Mouse (Mus musculus) spleen, adult 12 weeks (tissue): Measurements from ENCODE around the gene Lsm14b.
A peak's percentile ranks its signal among the peaks of the same experiment; 100 is the strongest.

ENCODE experiments used
- DNase-seq: peaks from one replicate; pipeline ENCODE4 v3.0.0; 2022; ENCODE audit warnings: low spot score

The Lsm14b gene

DNA sequence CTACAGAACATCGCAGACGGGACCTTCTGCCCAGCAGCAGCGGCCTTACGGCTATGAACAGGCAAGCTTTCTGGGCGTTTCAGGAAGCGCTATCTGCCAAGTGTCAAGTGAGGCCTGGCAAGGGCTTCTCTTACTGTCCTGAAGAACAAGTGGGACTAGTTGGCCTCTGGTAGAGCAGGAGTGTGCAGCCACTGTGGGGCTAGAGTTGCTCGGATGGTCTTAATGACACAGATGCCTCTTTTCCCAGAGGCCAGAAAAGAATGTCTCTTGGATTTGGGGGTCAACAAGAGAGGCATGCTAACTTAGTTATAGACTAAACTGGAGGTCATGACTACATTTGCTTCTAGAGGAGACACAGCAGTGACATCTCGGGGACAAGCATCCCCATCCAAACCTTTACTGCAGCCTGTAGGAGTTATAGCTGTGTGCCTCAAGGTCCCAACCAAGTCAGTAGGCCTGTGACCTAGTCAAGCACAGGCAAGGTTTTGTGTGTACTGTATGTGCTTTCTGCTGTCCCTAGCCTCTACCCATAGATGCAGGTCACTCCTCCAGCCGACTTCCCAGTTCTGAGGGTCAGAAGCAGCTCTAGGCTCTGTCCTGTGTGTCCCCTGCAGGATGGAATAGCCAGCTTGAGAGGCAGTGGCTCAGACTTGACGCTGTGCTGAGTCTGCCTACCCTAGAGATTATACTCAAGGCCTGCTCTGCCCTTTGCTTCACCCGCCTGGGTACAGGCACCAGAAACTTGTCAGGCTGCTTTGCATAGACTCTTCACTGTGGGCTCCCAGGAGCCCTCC, 38.7 kb downstream of the Lsm14b start:
- DNase-seq: no peak

DNA sequence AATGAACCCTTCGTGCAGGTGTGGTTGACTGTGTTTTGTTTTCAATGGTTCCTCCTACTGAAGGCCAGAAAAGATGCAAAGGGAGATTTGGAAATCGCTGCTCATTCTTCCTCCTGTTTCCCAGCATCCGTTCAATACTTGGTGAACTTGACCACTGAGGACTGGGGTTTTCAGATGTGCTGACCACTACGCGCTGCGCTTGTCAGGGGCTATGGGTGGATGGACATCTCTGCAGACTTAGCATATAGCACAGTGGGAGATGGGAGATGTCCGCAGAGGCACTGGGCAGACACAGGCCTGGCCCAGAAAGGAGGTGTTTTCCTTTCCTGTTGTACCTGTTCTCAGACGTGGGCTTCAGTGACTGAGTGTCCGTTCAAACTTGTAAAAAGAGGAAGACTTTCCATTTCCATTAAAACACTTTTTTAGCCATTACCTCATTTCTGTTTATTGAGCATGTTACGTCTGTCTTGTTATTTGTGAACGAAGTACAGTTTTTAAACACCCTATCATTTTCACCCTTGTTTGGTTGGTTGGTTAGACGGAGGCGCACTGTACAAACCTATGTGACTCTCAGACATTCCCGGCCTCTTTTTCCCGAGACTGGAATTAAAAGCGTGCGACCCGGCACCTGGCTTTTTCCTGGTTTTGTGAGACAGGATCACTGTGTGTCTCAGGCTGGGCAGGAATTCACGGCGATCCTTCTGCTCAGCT, 45.1 kb downstream of the Lsm14b start:
- DNase-seq: no peak

DNA sequence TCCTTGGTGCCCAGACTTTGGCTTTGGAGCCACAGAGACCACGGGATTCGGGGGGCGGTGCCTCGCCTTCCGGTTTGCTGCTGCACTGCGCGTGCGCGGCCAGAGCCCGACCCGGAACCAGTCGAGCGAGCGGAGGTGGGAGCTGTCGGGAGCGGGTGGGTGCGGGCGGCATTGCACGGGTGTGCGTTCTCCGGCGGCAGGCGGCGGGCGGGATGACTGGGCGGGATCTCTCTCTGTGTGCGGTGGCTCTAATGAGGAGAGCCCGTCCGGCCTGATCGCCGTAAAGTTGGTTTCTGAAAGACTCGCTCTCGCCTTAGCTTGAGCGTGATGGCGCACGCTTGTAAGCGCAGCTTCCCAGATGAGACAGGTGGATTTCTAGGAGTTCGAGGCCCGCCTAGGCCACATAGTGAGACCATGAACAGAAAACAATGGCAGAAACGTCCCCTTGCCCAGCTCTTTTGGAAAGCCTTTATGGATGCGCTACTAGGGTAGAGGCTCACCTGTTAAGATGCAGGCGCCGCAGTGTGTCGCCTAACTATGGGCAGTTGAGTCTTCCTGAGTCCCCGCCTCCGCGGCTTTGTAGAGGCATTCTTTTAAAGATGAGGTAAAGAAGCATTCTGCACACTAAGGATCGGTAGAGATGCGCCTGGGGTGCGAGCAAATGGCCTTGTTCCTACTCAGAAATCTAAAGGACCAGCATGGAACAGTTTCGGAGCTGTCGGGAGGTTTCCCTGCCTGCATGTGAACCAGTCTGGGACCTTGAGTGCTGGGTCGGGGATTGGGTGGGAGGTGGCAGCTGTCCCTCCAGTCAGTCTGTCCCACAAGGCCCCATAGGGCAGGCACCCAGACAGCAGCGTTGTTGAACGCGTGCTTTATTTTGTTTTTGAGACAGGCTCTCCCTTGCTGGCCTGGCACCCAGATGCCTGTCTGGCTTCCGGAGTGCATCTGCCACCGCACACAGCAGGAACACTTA, 46.0 kb downstream of the Lsm14b start, which contains the start of gene Mtg2:
TSS of gene Mtg2 (plus strand) at position 108 of the 973 bp plus-strand sequence.
- peak; percentile 88 for DNase-seq

DNA sequence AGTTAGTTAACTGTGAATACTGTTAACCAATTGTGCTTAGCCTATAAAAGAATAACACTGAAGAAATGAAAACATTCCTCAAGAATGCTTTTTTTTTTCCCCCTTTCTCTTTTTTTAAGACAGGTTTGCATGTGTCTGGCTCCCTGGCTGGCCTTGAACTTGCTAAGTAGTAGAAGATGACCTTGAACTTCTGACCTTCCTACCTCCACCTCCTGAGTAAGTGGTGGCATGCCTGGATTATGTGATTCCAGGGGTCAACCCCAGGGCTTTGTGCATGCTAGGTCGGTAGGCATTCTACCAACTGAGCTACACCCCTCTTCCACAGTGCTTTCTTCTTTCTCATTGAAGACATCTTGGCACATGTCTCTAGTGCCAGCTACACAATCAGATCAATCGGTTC, 46.9 kb downstream of the Lsm14b start:
- no peak for DNase-seq

DNA sequence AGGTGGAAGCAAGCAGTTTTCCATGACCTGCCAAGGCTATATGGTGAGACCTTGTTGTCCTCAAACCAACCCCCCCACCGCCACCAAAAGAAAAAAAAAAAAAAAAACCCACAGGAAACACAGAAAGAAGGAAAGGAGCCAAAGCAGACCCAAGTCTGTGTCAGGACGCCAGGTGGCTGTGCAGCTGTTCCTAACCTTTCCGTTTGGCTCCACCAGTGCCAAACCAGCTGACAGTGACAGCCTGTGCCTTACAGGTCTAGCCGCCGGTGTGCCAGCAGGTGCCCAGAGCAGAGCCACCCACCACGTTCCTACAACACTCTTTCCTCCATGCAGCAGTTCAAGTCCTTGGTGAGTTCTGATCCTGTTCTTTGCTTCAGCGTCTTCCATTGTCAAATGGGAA, 48.1 kb downstream of the Lsm14b start:
- no peak for DNase-seq

DNA sequence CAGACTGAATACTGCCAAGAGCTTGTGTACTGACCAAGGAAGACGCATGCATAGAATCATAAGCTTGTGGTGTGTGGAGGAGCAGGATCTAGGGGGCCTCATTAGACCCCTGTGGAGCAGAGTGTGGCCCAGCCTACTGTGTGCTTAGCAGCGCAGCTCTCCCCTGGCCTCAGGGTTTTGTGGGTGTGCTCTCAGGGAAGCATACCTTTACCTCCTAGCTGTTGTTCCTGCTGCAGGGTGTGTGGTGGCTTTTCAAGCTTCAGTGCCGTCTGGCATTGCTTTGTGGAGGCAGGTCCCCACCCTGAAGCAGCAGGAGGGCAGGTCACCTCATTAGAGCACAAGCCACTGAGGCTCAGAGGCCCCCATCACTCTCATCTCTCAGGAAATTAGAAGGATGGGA, 52.8 kb downstream of the Lsm14b start:
- DNase-seq: no peak

DNA sequence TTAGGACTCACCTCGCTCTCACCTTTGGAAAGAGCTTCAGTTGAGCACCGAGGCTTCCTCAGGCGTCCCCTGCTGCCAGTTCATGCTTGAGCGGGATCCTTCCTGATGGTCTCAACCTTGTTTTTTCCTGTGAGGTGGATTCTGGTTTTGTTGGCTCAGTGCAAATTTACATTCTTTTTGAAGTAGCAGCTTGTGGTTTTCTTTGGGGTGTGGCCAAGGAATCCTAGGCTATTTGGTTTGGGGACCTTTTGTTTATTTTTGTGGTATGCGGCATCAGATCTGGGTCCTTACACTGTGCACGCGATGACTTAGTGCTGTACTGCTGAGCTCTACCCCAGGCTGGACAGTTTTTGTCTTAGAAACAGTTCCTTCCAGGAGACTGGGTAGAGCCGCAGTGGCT, 55.9 kb downstream of the Lsm14b start:
- DNase-seq: no peak

DNA sequence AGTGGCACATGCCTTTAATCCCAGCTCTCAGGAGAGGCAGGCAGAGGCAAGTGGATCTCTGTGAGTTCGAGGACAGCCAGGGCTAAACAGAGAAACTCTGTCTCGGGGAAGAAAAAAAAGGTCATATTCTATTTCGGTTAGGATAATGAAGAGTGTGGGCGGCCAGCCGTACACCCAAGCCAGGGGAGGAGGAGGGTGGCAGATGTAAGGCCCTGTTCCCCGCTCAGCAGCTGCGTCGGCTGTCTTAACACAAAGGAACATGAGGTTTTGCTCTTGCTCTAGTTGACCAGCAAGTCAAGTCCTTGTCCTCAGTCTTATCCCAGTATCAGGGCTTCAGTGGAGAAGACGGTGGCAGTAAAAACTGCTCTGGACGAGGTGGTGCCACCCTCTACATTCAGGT, 58.3 kb downstream of the Lsm14b start:
- DNase-seq: no peak

DNA sequence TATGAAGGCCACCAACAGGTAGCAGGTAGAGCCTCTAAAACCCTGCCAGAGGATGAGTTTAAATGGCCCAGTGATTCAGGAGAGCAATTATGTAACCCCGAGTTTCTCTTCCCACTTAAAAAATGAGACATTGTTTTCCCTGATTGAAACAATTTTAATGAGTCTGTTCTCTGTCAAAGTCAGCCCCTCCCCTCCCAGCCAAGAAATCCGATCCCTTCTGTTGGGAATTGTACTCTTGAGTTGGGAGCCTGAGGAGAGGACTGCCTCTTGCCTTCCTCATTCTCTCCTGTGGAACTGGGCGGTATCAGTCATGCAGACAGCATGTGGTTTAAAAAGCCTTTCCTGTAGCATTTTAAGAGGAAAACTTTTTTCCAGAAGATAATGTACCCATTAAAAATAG, 59.8 kb downstream of the Lsm14b start:
- DNase-seq: no peak
